Mouse (Mus musculus) limb, embryonic 15.5 days (tissue): ENCODE measurements around the gene Rptor. TPM values are rescaled to one million over a fixed set of nuclear protein-coding genes. Genes with fewer than 3 reads are reported as not detected.

Source experiments
- ATAC-seq: fragments of 200-750 bp; cut with Nextera tagmentation; 2 replicates; pipeline ENCODE4 v1.8.0; 2017; ENCODE audit warnings: low read depth, moderate TSS enrichment; ENCODE audit not compliant: insufficient number of reproducible peaks, low FRiP score, low TSS enrichment
- H3K27ac ChIP-seq: fragments of 300-500 bp; sonication (generic); 2 replicates; pipeline ENCODE4 v1.5.1; 2015; ENCODE audit warnings: moderate library complexity, mild to moderate bottlenecking, inconsistent platforms
- H3K27me3 ChIP-seq: fragments of 300-500 bp; sonication (generic); 2 replicates; pipeline ENCODE4 v1.6.1; 2015; ENCODE audit warnings: inconsistent platforms
- H3K36me3 ChIP-seq: fragments of 300-500 bp; sonication (generic); 2 replicates; pipeline ENCODE4 v1.6.1; 2015; ENCODE audit warnings: inconsistent platforms
- H3K4me1 ChIP-seq: fragments of 300-500 bp; sonication (generic); 2 replicates; pipeline ENCODE4 v1.6.1; 2015; ENCODE audit warnings: inconsistent platforms
- H3K4me2 ChIP-seq: fragments of 300-500 bp; sonication (generic); 2 replicates; pipeline ENCODE4 v1.6.1; 2015; ENCODE audit warnings: mild to moderate bottlenecking, inconsistent platforms
- H3K4me3 ChIP-seq: fragments of 300-500 bp; sonication (generic); 2 replicates; pipeline ENCODE4 v1.5.1; 2015; ENCODE audit warnings: mild to moderate bottlenecking, inconsistent platforms
- H3K9ac ChIP-seq: fragments of 300-500 bp; sonication (generic); 2 replicates; pipeline ENCODE4 v1.6.1; 2015; ENCODE audit warnings: inconsistent platforms
- H3K9me3 ChIP-seq: fragments of 300-500 bp; sonication (generic); 2 replicates; pipeline ENCODE4 v1.6.1; 2016; ENCODE audit warnings: inconsistent platforms
- WGBS: fragments of 180-500 bp; shearing (Covaris S2); methylation state at CpG from one replicate; pipeline ENCODE4 v1.1.7; 2015; 5-methylcytosine and 5-hydroxymethylcytosine counted together
- polyA plus RNA-seq: library from polyadenylated mRNA; unstranded; fragments of >200 nt; fragmentation: Nextera tagmentation; extraction: Ambion mirVana; gene quantifications from 2 replicates; pipeline ENCODE4 v1.2.1, GENCODE M21; 2015

Rptor gene
- polyA plus RNA-seq, 1 experiment from 2014 or later: 9.0 TPM

DNA sequence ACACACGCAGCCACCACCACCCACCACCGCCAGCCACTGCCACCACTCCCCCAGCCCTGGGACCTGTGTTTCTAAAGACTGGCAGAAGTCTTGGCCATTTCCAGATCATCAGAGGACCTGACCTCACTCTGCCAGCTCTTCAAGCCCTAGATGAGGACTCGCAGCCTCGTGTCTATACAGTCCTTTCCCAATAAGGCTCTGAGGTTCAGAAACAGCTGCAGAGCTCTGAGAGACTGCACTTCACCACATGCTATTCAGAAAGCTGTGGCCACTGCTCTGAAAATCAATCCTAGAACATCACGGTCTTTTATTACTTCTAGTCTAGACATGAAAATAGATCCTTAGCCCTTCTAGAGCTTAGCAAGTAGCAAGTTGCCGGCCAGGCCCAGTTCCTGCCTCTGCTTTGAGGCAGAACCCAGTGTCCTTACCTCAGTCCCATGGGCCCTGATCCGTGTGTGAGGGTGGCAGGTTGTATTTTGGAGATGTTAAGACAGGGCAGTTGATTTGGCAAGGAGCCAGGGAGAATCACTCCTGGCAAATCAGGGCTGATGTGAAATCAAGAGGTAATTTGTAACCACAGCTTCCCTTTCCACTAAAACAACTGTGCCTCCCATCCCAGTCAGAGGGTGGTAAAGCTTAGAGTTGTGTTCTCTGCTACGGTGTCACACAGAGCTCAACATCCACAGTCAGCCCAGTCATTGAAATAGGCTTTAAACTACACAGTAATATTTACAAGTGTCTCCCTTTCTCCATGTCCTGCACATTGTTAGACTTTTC, 260.0 kb downstream of the Rptor start:
- Histone ChIP-seq H3K36me3 (peaks cover 29% of the 10 kb centered on the region), H3K27ac (no peak overlapping the region), H3K4me2 (no peak overlapping the region), H3K9ac (no peak overlapping the region), H3K4me3 (no peak overlapping the region), H3K9me3 (no peaks in the 10 kb centered on the region), H3K4me1 (peaks cover 8% of the 10 kb centered on the region; the same call in 1 of the 2 replicates), H3K27me3 (no peaks in the 10 kb centered on the region)
- no peak for ATAC-seq
- WGBS: 73% methylated on average over 8 of the region's 8 CpGs

DNA sequence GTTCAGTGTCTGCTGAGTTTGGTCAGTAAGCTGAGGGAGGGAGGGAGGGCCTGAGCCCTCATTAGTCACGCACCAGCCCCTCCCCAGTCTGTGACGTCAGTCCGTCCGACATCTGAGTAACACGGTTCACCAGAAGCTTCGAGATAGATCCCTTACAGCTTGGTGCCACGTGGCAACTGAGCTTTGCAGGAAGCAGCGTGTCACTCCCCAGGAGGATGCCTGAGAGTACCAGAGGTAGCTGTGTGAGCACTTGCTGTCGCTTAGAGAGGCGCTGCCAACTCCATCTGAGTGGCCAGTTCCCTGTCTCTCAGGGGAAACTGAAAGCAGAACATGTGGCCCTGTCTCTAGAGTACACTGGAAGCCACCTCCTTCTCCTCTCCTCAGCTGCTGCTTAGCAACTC, 260.7 kb downstream of the Rptor start:
- Histone ChIP-seq H3K36me3 (peaks cover 22% of the 10 kb centered on the region), H3K27ac (no peak overlapping the region)
- 41% methylated on average over 10 of the region's 10 CpGs for WGBS

DNA sequence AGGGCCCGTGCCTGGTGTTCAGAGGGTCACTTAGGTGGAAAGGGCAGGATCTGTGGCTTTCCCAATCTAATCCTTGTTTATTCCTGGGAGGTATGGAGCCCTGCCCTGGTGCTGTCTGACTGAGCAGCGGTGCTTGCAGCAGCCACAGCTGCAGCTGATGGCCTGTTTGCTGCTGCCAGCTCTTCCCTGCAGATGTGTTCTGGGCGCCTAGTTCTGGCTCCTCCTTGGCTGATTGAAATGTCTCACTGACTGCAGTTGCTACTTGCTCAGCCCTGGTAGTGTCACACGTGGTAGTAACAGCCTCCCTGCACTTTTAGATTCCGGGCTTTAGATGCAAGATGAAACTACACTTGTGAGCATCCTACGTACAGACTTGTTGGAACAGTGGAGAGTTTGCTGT, 264.1 kb downstream of the Rptor start:
- 78% methylated on average over 6 of the region's 6 CpGs for WGBS
- Histone ChIP-seq H3K36me3 (peaks cover 36% of the 10 kb centered on the region), H3K27ac (no peak overlapping the region), H3K9me3 (no peaks in the 10 kb centered on the region), H3K4me1 (peaks cover 8% of the 10 kb centered on the region; the same call in 1 of the 2 replicates), H3K9ac (no peak overlapping the region), H3K4me3 (no peak overlapping the region), H3K27me3 (no peaks in the 10 kb centered on the region), H3K4me2 (no peak overlapping the region)
- ATAC-seq: no peak

More for the DNA sequence above, 260.7 kb downstream of the Rptor start:
- H3K27me3 ChIP-seq: no peaks in the 10 kb centered on the region
- H3K4me3 ChIP-seq: no peak overlapping the region
- H3K4me1 ChIP-seq: peaks cover 8% of the 10 kb centered on the region; the same call in 1 of the 2 replicates
- H3K4me2 ChIP-seq: no peak overlapping the region
- ATAC-seq: no peak
- H3K9me3 ChIP-seq: no peaks in the 10 kb centered on the region
- H3K9ac ChIP-seq: no peak overlapping the region

DNA sequence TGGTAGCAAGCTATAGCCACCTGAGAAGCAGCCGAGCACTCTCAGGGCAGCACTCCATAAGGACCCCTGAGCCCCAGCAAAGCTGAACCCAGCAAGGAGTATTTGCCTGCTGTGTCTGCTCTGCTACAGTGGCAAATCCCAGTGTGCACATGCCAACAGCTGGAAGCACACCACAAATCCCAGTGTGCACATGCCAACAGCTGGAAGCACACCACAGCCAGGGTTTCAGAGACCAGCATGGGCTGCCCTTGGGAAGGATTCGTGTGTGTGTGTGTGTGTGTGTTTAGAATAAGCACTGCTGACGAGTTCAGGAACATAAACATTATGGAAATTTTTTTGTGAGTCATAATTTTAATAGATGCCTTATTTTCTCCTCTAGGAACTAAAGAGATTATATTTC, 265.4 kb downstream of the Rptor start:
- H3K9me3 ChIP-seq: no peaks in the 10 kb centered on the region
- no peaks in the 10 kb centered on the region for H3K27me3 ChIP-seq
- H3K9ac ChIP-seq: no peak overlapping the region
- ATAC-seq: no peak
- H3K4me3 ChIP-seq: no peak overlapping the region
- H3K36me3 ChIP-seq: peaks cover 47% of the 10 kb centered on the region
- H3K4me1 ChIP-seq: peaks cover 4% of the 10 kb centered on the region; the same call in 1 of the 2 replicates
- no peak overlapping the region for H3K4me2 ChIP-seq
- H3K27ac ChIP-seq: no peak overlapping the region
- 67% methylated on average over 3 of the region's 3 CpGs for WGBS

DNA sequence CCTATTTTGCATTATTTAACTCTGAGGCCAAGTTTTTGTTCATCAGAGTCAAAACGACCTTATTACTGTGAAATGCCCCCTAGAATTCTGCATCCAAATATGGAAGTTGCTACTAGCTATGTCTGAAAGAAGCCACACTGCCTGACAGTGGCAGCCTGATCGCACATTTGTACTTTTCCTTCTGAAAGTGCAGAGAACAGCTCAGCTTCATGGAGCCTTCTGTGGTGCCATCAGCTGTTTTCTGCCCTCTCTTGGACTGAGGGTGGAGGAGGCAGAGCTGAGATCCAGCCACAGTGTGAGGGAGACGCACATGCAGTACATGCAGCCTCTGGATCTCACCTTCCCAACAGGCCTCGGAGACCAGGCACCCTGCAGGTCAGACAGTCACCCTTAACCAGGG, 265.9 kb downstream of the Rptor start:
- H3K9ac ChIP-seq: no peak overlapping the region
- no peak overlapping the region for H3K4me3 ChIP-seq
- ATAC-seq: no peak
- H3K27me3 ChIP-seq: no peaks in the 10 kb centered on the region
- H3K4me2 ChIP-seq: no peak overlapping the region
- WGBS: 82% methylated on average over 4 of the region's 4 CpGs
- H3K9me3 ChIP-seq: no peaks in the 10 kb centered on the region
- H3K4me1 ChIP-seq: no peaks in the 10 kb centered on the region
- peaks cover 51% of the 10 kb centered on the region for H3K36me3 ChIP-seq
- no peak overlapping the region for H3K27ac ChIP-seq

DNA sequence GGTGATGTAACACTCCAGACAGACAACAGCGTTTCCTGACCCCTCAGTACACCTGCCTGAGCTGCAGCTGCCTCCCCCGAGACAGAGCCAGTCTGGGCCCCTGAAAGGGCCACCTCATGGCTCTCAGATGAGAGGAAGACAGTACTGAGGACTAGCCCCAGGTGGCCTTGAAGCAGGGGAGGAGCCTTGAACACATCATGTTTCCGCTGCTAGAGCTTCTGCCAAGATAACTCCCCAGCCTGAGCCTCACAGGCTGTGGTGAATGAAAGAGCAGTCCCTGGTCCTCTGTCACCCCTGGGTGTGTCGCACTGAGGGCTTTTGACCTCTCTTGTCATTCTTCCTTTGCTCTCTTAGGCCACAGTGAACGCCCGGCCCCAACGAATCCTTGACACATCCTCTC, 268.4 kb downstream of the Rptor start:
- Histone ChIP-seq H3K36me3 (peaks cover 66% of the 10 kb centered on the region), H3K27me3 (no peaks in the 10 kb centered on the region), H3K4me2 (no peak overlapping the region), H3K27ac (no peak overlapping the region), H3K4me3 (no peak overlapping the region), H3K9ac (no peak overlapping the region), H3K9me3 (no peaks in the 10 kb centered on the region), H3K4me1 (no peaks in the 10 kb centered on the region)
- 84% methylated on average over 7 of the region's 7 CpGs for WGBS
- no peak for ATAC-seq

DNA sequence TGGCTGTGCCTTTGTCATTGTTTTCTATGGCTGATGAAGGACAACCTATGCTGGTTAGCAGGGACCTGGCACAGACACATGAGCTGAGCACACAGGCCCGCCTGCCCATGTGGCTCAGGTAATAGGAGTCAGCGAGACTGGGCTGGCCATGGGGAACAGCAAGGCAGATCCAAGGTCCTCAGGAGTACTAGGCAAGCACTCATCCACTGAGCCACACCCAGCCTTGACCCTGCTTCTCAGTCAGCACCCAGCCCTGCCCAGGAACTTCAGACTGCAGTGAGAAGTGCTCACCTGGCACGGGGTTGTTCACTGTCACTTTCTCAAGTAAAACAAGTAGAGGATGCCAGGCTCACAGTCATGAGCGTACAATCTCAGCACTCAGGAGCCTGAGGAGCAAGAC, 270.9 kb downstream of the Rptor start:
- H3K4me1 ChIP-seq: no peaks in the 10 kb centered on the region
- no peak overlapping the region for H3K4me2 ChIP-seq
- no peak for ATAC-seq
- no peak overlapping the region for H3K27ac ChIP-seq
- H3K9ac ChIP-seq: no peak overlapping the region
- H3K36me3 ChIP-seq: peaks cover 87% of the 10 kb centered on the region
- 96% methylated on average over 4 of the region's 4 CpGs for WGBS
- H3K9me3 ChIP-seq: no peaks in the 10 kb centered on the region
- H3K4me3 ChIP-seq: no peak overlapping the region
- H3K27me3 ChIP-seq: no peaks in the 10 kb centered on the region

DNA sequence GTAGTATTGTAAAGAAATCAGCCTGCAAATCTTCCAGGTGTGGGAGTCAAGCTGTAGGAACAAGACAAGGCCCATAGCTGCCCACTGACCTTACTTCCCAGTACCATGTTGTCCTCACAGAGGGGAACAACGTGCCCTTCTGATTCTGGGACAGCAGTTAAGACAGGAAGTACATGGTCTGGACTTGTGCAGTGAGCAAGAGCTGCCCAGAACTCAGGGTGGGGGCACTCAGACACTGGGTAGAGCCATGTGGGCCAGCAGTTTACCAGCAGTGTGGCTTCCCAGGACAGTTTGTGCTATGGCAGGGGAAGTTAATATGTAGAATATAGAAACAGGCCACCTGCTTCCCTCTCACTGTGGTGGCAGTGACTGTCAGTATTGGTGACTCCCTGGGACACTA, 272.1 kb downstream of the Rptor start:
- no peak overlapping the region for H3K4me2 ChIP-seq
- H3K9ac ChIP-seq: no peak overlapping the region
- ATAC-seq: no peak
- no peaks in the 10 kb centered on the region for H3K27me3 ChIP-seq
- no peak overlapping the region for H3K4me3 ChIP-seq
- H3K9me3 ChIP-seq: no peaks in the 10 kb centered on the region
- H3K36me3 ChIP-seq: peaks cover 87% of the 10 kb centered on the region
- no peak overlapping the region for H3K27ac ChIP-seq
- no peaks in the 10 kb centered on the region for H3K4me1 ChIP-seq
- 77% methylated on average over 1 of the region's 1 CpGs for WGBS

DNA sequence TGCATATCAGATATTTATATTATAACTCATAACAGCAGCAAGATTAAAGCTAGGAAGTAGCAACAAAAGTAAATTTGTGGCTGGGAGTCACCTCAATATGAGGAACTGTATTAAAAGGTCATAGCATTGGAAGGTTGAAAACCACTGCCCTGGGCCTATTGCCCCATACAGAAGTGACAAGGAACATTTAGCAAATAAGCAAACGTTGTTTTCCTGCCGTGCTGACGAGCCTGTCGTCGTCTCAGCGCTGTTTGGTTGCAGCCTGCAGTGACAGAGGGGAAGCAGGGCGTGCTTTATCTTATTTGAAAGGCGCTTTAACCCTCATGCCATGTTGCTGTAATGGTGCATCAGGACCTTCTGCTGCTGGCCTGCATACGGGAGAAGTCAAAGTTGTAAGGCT, 273.0 kb downstream of the Rptor start:
- no peaks in the 10 kb centered on the region for H3K4me1 ChIP-seq
- H3K4me2 ChIP-seq: no peak overlapping the region
- peaks cover 85% of the 10 kb centered on the region for H3K36me3 ChIP-seq
- H3K27me3 ChIP-seq: no peaks in the 10 kb centered on the region
- no peak overlapping the region for H3K27ac ChIP-seq
- no peak overlapping the region for H3K4me3 ChIP-seq
- no peak for ATAC-seq
- no peaks in the 10 kb centered on the region for H3K9me3 ChIP-seq
- H3K9ac ChIP-seq: no peak overlapping the region
- 89% methylated on average over 9 of the region's 9 CpGs for WGBS

DNA sequence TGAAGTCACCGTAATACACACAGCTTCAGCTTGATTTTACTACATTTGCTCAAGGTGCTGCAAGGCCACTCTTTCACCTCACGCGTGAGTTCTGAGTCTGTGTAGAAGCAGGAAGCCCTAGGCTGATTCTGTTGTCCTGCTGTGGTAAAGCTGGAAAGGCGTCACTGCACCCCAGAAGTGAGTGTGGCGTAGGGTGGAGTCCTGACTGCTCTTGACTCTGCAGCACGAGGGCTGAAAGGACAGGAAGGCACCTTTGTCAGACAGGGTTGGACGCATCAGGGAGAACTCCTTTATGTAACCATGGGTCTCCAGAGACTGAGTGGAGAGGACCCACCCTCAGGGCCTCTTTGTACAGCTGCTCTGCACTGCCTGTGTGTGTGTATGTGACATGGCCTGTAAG, 274.4 kb downstream of the Rptor start:
- H3K36me3 ChIP-seq: peaks cover 76% of the 10 kb centered on the region
- no peak for ATAC-seq
- no peaks in the 10 kb centered on the region for H3K27me3 ChIP-seq
- WGBS: 91% methylated on average over 7 of the region's 7 CpGs
- no peak overlapping the region for H3K9ac ChIP-seq
- no peaks in the 10 kb centered on the region for H3K9me3 ChIP-seq
- H3K4me3 ChIP-seq: no peak overlapping the region
- no peak overlapping the region for H3K4me2 ChIP-seq
- no peak overlapping the region for H3K27ac ChIP-seq
- H3K4me1 ChIP-seq: no peaks in the 10 kb centered on the region

DNA sequence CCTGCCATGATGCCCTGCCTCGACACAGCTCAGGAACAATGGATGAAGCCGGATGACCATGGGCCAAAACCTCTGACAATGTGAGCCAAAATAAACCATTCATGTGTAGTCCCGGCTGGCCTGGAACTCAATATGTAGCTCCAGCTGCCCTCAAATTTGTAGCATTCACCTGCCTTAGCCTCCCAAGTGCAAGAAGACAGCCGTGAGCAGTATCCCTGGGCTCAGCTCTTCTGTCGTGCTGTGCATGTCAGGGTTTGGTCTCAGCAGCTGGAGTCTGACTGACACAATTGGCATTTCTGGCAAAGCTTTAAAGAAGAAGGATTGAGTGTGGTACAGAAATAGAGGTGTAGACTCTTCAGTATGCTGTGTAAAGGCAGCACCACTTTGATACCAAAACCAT, 276.9 kb downstream of the Rptor start:
- no peaks in the 10 kb centered on the region for H3K4me1 ChIP-seq
- no peak overlapping the region for H3K4me2 ChIP-seq
- no peak overlapping the region for H3K27ac ChIP-seq
- no peaks in the 10 kb centered on the region for H3K27me3 ChIP-seq
- WGBS: 88% methylated on average over 5 of the region's 5 CpGs
- H3K9me3 ChIP-seq: no peaks in the 10 kb centered on the region
- no peak for ATAC-seq
- H3K9ac ChIP-seq: no peak overlapping the region
- no peak overlapping the region for H3K4me3 ChIP-seq
- peaks cover 60% of the 10 kb centered on the region for H3K36me3 ChIP-seq

DNA sequence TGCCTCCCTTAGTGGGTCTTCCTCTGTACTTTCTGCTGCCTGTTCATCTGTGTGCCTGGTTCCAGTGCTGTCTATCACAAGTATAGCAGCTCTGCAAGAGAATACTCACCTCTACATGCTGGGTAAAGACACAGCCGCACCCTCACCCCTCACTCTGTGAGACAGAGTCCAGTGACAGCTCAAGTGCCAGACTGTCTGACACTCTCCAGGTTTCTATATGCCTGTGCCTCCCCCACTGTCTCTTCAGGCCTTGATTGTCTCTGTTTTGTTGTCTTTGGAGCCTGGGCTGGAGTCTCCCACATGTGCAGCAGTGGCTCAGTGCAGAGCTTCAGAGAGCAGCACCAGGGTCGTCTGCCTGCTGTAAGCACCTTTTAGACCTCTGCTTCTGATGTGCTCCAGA, 280.9 kb downstream of the Rptor start:
- WGBS: 59% methylated on average over 2 of the region's 2 CpGs
- peaks cover 62% of the 10 kb centered on the region for H3K36me3 ChIP-seq
- no peak overlapping the region for H3K27ac ChIP-seq
- H3K4me2 ChIP-seq: no peak overlapping the region
- no peak for ATAC-seq
- H3K9me3 ChIP-seq: no peaks in the 10 kb centered on the region
- H3K27me3 ChIP-seq: no peaks in the 10 kb centered on the region
- no peak overlapping the region for H3K9ac ChIP-seq
- no peak overlapping the region for H3K4me3 ChIP-seq
- no peaks in the 10 kb centered on the region for H3K4me1 ChIP-seq

DNA sequence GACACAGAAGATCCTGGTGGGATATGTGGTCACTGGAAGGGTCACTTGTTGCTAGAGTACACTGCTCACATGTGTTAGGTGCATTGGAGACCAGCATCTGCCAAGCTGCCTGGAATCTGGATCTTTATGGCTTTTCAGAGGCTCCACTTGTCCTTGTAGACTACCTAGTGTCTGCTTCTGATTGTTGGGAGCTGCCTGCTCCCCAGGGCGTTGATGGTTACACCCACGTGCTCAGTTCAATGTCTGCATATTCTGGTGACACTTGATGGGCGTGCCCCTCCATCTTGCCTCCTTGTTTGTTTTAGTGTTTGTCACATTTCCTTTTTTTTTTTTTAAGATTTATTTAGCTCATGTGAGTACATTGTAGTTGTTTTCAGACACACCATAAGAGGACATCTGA, 287.3 kb downstream of the Rptor start:
- Histone ChIP-seq H3K27ac (no peak overlapping the region), H3K36me3 (peaks cover 86% of the 10 kb centered on the region), H3K4me3 (no peak overlapping the region), H3K9ac (no peak overlapping the region), H3K4me1 (no peaks in the 10 kb centered on the region), H3K27me3 (no peaks in the 10 kb centered on the region), H3K4me2 (no peak overlapping the region), H3K9me3 (no peaks in the 10 kb centered on the region)
- ATAC-seq: no peak
- 74% methylated on average over 3 of the region's 3 CpGs for WGBS
